Mouse (Mus musculus) stomach, embryonic 16.5 days (tissue): Measurements from ENCODE around the gene Parp4. TPM values are rescaled to one million over a fixed set of nuclear protein-coding genes. Genes with fewer than 3 reads are reported as not detected.

Experiments
- ATAC-seq: fragments of 200-750 bp; cut with Nextera tagmentation; 2 replicates; pipeline ENCODE4 v1.8.0; 2017; ENCODE audit warnings: moderate number of reproducible peaks, moderate TSS enrichment; ENCODE audit not compliant: insufficient read depth, low FRiP score
- H3K27ac ChIP-seq: fragments of 300-500 bp; sonication (generic); 2 replicates; pipeline ENCODE4 v1.5.1; 2014; ENCODE audit warnings: low read length
- H3K27me3 ChIP-seq: fragments of 300-500 bp; sonication (generic); 2 replicates; pipeline ENCODE4 v1.6.1; 2014; ENCODE audit warnings: low read length, control low read depth, mixed read lengths; ENCODE audit not compliant: control insufficient read depth, insufficient read depth
- H3K36me3 ChIP-seq: fragments of 300-500 bp; sonication (generic); 2 replicates; pipeline ENCODE4 v1.6.1; 2014; ENCODE audit warnings: low read length; ENCODE audit not compliant: control insufficient read depth, insufficient read depth
- H3K4me1 ChIP-seq: fragments of 300-500 bp; sonication (generic); 2 replicates; pipeline ENCODE4 v1.6.1; 2014; ENCODE audit warnings: low read length, control low read depth, mixed read lengths; ENCODE audit not compliant: control insufficient read depth, insufficient read depth
- H3K4me2 ChIP-seq: fragments of 300-500 bp; sonication (generic); 2 replicates; pipeline ENCODE4 v1.6.1; 2014; ENCODE audit warnings: low read depth, low read length, mixed read lengths
- H3K4me3 ChIP-seq: fragments of 300-500 bp; sonication (generic); replicated peaks from 2 replicates; pipeline ENCODE4 v1.5.1; 2014; ENCODE audit warnings: mild to moderate bottlenecking, low read length
- H3K9ac ChIP-seq: fragments of 300-500 bp; sonication (generic); 2 replicates; pipeline ENCODE4 v1.6.1; 2014; ENCODE audit warnings: low read length
- H3K9me3 ChIP-seq: fragments of 300-500 bp; sonication (generic); replicated peaks from 2 replicates; pipeline ENCODE4 v1.6.1; 2016; ENCODE audit warnings: low read length, control low read depth; ENCODE audit not compliant: control insufficient read depth
- WGBS: fragments of 180-500 bp; shearing (Covaris S2); extraction: QIAGEN DNeasy Blood & Tissue Kit; methylation state at CpG from one replicate; pipeline ENCODE4 v1.1.7; 2014; 5-methylcytosine and 5-hydroxymethylcytosine counted together
- polyA plus RNA-seq: library from polyadenylated mRNA; unstranded; fragments of >200 nt; fragmentation: Nextera tagmentation; extraction: Ambion mirVana; gene quantifications from 2 replicates; pipeline ENCODE4 v1.2.1, GENCODE M21; 2015

Parp4 gene
- 7.2 and 8.4 TPM in 2 replicates for polyA plus RNA-seq

GRCm38 (mm10) chr14:56575416-56575815 is at the start of gene Parp4, which contains the start of gene Cenpj:
Gene Parp4, plus strand, starts transcription at chr14:56575619.
Gene Cenpj, minus strand, starts transcription at chr14:56575425.
- Histone ChIP-seq H3K9ac (peak within 1 kb of the TSS; percentile 79), H3K27me3 (no peaks in the 10 kb centered on the region), H3K36me3 (no peaks in the 10 kb centered on the region), H3K9me3 (no peaks in the 10 kb centered on the region), H3K4me1 (peaks cover 11% of the 10 kb centered on the region), H3K4me3 (peak within 1 kb of the TSS; percentile 69), H3K27ac (peak within 1 kb of the TSS; percentile 72), H3K4me2 (peak within 1 kb of the TSS; percentile 77)
- under 1% methylated on average over 24 of the region's 24 CpGs for WGBS
- ATAC-seq: peak; percentile 91

GRCm38 (mm10) chr14:56530788-56531187 is 44.6 kb upstream of the Parp4 start:
- Histone ChIP-seq H3K27ac (no peak overlapping the region), H3K4me2 (no peak overlapping the region), H3K9me3 (no peaks in the 10 kb centered on the region), H3K36me3 (peaks cover 15% of the 10 kb centered on the region), H3K4me3 (no peak overlapping the region), H3K27me3 (no peaks in the 10 kb centered on the region), H3K9ac (no peak overlapping the region), H3K4me1 (no peaks in the 10 kb centered on the region)
- 87% methylated on average over 2 of the region's 2 CpGs for WGBS
- no peak for ATAC-seq

DNA sequence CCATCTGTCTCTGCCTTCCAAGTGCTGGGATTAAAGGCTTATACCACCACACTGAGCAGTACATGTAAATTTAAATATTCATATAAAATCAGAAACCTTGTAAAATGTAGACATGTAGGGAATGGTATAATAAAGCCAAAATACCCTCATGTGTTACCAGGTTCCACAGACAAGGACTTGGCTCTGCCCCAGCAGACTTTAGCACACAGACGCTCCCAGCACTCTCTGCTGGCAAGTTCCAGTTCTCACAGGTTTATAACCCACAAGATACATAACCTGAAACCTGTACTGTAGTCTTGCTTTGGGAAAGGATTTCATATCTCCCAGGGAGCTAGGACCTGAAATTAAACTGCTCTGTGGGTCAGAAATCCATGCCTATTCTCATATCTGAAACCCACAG is 30.5 kb upstream of the Parp4 start:
- Histone ChIP-seq H3K27ac (no peak overlapping the region), H3K4me1 (no peaks in the 10 kb centered on the region), H3K36me3 (no peaks in the 10 kb centered on the region), H3K9ac (no peak overlapping the region), H3K4me3 (no peak overlapping the region), H3K9me3 (no peaks in the 10 kb centered on the region), H3K27me3 (no peaks in the 10 kb centered on the region), H3K4me2 (no peak overlapping the region)
- no peak for ATAC-seq
- 93% methylated on average over 1 of the region's 1 CpGs for WGBS

DNA sequence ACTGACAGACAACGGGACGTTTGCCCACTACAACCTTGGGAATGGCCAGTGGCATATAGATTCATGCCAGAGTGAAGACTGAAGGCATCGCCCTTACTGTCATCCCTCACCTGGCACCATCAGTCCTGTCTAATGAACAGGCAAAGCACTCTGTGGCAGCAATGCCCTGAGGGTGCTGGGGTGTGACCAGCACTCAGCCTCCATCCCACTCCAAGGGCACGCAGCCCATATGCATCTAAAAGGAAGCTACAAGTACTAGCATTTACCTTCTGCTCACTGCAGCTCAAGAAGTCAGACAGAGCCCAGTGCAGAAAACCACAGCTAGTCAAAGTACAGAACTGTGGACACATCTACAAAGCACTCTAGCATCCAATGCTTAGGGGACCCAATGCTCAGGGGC is 29.9 kb upstream of the Parp4 start:
- H3K9ac ChIP-seq: no peak overlapping the region
- H3K36me3 ChIP-seq: no peaks in the 10 kb centered on the region
- ATAC-seq: no peak
- no peaks in the 10 kb centered on the region for H3K27me3 ChIP-seq
- H3K4me1 ChIP-seq: no peaks in the 10 kb centered on the region
- H3K9me3 ChIP-seq: no peaks in the 10 kb centered on the region
- no peak overlapping the region for H3K4me3 ChIP-seq
- WGBS: 92% methylated on average over 4 of the region's 4 CpGs
- no peak overlapping the region for H3K4me2 ChIP-seq
- H3K27ac ChIP-seq: no peak overlapping the region

GRCm38 (mm10) chr14:56550960-56551359 is 24.5 kb upstream of the Parp4 start:
- H3K36me3 ChIP-seq: 0 out of 2 replicates have a peak, but pooled peaks cover 5% of the 10 kb centered on the region
- no peaks in the 10 kb centered on the region for H3K9me3 ChIP-seq
- no peaks in the 10 kb centered on the region for H3K27me3 ChIP-seq
- ATAC-seq: no peak
- WGBS: 90% methylated on average over 4 of the region's 4 CpGs
- H3K4me2 ChIP-seq: no peak overlapping the region
- no peaks in the 10 kb centered on the region for H3K4me1 ChIP-seq
- no peak overlapping the region for H3K4me3 ChIP-seq
- no peak overlapping the region for H3K9ac ChIP-seq
- H3K27ac ChIP-seq: no peak overlapping the region

GRCm38 (mm10) chr14:56552924-56553323 is 22.5 kb upstream of the Parp4 start:
- Histone ChIP-seq H3K4me2 (no peak overlapping the region), H3K36me3 (0 out of 2 replicates have a peak, but pooled peaks cover 5% of the 10 kb centered on the region), H3K4me3 (no peak overlapping the region), H3K27ac (no peak overlapping the region), H3K4me1 (no peaks in the 10 kb centered on the region), H3K27me3 (no peaks in the 10 kb centered on the region), H3K9me3 (no peaks in the 10 kb centered on the region), H3K9ac (no peak overlapping the region)
- 89% methylated on average over 6 of the region's 6 CpGs for WGBS
- ATAC-seq: no peak

- no peak for ATAC-seq
- no peak overlapping the region for H3K4me2 ChIP-seq
- no peak overlapping the region for H3K27ac ChIP-seq
- H3K4me1 ChIP-seq: no peaks in the 10 kb centered on the region
- H3K4me3 ChIP-seq: no peak overlapping the region
- H3K36me3 ChIP-seq: 0 out of 2 replicates have a peak, but pooled peaks cover 5% of the 10 kb centered on the region
- 94% methylated on average over 7 of the region's 7 CpGs for WGBS
- no peaks in the 10 kb centered on the region for H3K9me3 ChIP-seq
- H3K27me3 ChIP-seq: no peaks in the 10 kb centered on the region
- H3K9ac ChIP-seq: no peak overlapping the region
These were observed 22.1 kb upstream of the Parp4 start for GRCm38 (mm10) chr14:56553331-56553730.

DNA sequence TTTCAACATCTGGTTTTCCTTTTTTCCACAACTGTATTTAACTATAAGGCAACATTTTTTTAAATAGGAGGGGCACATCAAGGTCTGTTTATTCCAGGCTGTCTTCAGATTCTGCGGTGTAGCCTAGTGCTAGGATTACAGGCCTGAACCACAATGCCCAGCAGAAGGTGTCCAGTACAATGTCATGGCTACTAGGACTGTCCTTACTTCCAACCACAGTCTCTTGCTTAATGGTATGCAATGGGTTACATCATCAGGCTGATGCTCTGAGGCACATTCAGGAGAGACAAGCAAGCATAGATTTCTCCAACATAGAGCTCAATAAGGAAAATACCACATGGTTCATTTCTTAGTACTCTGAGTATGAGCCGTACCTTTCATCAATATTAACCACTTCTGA is 20.7 kb upstream of the Parp4 start:
- Histone ChIP-seq H3K4me2 (no peak overlapping the region), H3K4me3 (no peak overlapping the region), H3K36me3 (0 out of 2 replicates have a peak, but pooled peaks cover 5% of the 10 kb centered on the region), H3K27me3 (no peaks in the 10 kb centered on the region), H3K4me1 (no peaks in the 10 kb centered on the region), H3K27ac (no peak overlapping the region), H3K9me3 (no peaks in the 10 kb centered on the region), H3K9ac (no peak overlapping the region)
- no peak for ATAC-seq
- WGBS: 88% methylated on average over 2 of the region's 2 CpGs

DNA sequence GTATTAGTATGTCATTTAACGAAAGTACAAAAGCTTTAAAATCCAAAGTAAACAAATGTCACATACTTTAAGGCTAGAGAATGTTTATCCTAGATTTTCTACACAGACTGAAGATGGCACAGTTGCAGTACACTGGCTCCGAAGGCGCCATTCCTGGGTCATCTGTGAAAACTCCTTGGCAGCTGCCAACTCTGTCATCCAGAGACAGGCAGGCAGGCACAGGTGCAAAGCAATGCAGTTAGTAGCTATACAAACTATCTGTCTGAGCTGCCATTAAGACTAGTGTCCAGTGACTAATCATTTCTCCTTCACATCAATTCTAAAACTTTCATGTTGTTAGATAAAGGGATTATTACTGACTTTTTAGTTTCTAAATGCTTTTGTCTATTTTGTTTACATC is 16.3 kb upstream of the Parp4 start:
- Histone ChIP-seq H3K9me3 (no peaks in the 10 kb centered on the region), H3K27me3 (no peaks in the 10 kb centered on the region), H3K36me3 (0 out of 2 replicates have a peak, but pooled peaks cover 6% of the 10 kb centered on the region), H3K4me3 (no peak overlapping the region), H3K4me1 (no peaks in the 10 kb centered on the region), H3K9ac (no peak overlapping the region), H3K4me2 (no peak overlapping the region), H3K27ac (no peak overlapping the region)
- WGBS: 77% methylated on average over 3 of the region's 3 CpGs
- ATAC-seq: no peak
